Mouse (Mus musculus): ENCODE data around the gene Jmjd8. TPM values are rescaled to one million over a fixed set of nuclear protein-coding genes. Genes with fewer than 3 reads are reported as not detected.

Gene Jmjd8
- polyA plus RNA-seq, 1 experiment: 13.2 TPM

- Histone ChIP-seq H3K9ac (ENCODE audit: low read depth, poor library complexity, severe bottlenecking) (peak overlapping the region; percentile 66), H3K27me3 (ENCODE audit: control insufficient read depth, insufficient read depth, low read length, poor library complexity, severe bottlenecking) (no peaks in the 10 kb centered on the region), H3K36me3 (ENCODE audit: control insufficient read depth, insufficient read depth, low read length, poor library complexity, severe bottlenecking) (no peaks in the 10 kb centered on the region), H3K9me3 (replicated peaks; ENCODE audit: control insufficient read depth, insufficient read depth, low read length, poor library complexity, severe bottlenecking) (no peaks in the 10 kb centered on the region), H3K27ac (ENCODE audit: insufficient read depth, low read length) (no peak overlapping the region), H3K4me1 (ENCODE audit: control insufficient read depth, insufficient read depth, low read length) (peaks cover 3% of the 10 kb centered on the region), H3K4me3 (ENCODE audit: low read depth, low read length) (peak overlapping the region; percentile 83)
- TF ChIP-seq CTCF (IDR thresholded peaks at IDR 0.05; ENCODE audit: low read depth, low read length) (no peak), EP300 (IDR thresholded peaks at IDR 0.05; ENCODE audit: insufficient read depth, low read depth, low read length) (no peak), POLR2A (IDR thresholded peaks at IDR 0.05; ENCODE audit: insufficient read depth, low read length) (no peak)
These were observed 33.3 kb downstream of the Jmjd8 start for GRCm38 (mm10) chr17:25861704-25862612.

DNA sequence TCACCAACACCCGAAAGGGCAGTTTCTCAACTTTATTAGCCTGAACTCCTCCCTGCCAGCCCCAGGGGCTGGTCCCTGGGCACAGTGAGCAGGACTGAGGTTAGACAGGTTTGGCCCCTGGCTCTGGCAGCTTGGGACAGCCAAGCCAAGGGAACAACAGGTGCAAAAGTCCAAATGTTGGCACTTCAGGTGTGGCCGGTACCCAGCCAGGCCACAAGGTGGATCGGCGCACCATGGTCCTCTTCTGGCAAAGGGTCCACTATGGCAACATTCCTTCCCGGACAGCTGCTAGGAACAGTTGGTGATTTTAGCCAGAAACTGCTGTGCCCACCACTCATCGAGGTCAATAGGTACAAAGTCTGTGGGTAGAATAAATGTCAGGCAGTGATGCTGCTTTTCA, 35.0 kb downstream of the Jmjd8 start:
- no peaks in the 10 kb centered on the region for H3K9me3 ChIP-seq (replicated peaks; ENCODE audit: control insufficient read depth, insufficient read depth, low read length, poor library complexity, severe bottlenecking)
- no peak overlapping the region for H3K4me3 ChIP-seq (ENCODE audit: low read depth, low read length)
- peaks cover 3% of the 10 kb centered on the region for H3K4me1 ChIP-seq (ENCODE audit: control insufficient read depth, insufficient read depth, low read length)
- H3K36me3 ChIP-seq (ENCODE audit: control insufficient read depth, insufficient read depth, low read length, poor library complexity, severe bottlenecking): no peaks in the 10 kb centered on the region
- TF ChIP-seq EP300 (IDR thresholded peaks at IDR 0.05; ENCODE audit: insufficient read depth, low read depth, low read length): no peak
- TF ChIP-seq CTCF (IDR thresholded peaks at IDR 0.05; ENCODE audit: low read depth, low read length): no peak
- TF ChIP-seq POLR2A (IDR thresholded peaks at IDR 0.05; ENCODE audit: insufficient read depth, low read length): no peak
- no peak overlapping the region for H3K9ac ChIP-seq (ENCODE audit: low read depth, poor library complexity, severe bottlenecking)
- H3K27me3 ChIP-seq (ENCODE audit: control insufficient read depth, insufficient read depth, low read length, poor library complexity, severe bottlenecking): no peaks in the 10 kb centered on the region
- H3K27ac ChIP-seq (ENCODE audit: insufficient read depth, low read length): no peak overlapping the region

GRCm38 (mm10) chr17:25864311-25864710, 35.6 kb downstream of the Jmjd8 start:
- H3K4me1 ChIP-seq (ENCODE audit: control insufficient read depth, insufficient read depth, low read length): peaks cover 3% of the 10 kb centered on the region

GRCm38 (mm10) chr17:25865288-25865687, 36.6 kb downstream of the Jmjd8 start:
- no peak overlapping the region for H3K9ac ChIP-seq (ENCODE audit: low read depth, poor library complexity, severe bottlenecking)
- no peak overlapping the region for H3K4me3 ChIP-seq (ENCODE audit: low read depth, low read length)
- H3K27me3 ChIP-seq (ENCODE audit: control insufficient read depth, insufficient read depth, low read length, poor library complexity, severe bottlenecking): no peaks in the 10 kb centered on the region
- peaks cover 3% of the 10 kb centered on the region for H3K4me1 ChIP-seq (ENCODE audit: control insufficient read depth, insufficient read depth, low read length)
- H3K9me3 ChIP-seq (replicated peaks; ENCODE audit: control insufficient read depth, insufficient read depth, low read length, poor library complexity, severe bottlenecking): no peaks in the 10 kb centered on the region
- TF ChIP-seq CTCF (IDR thresholded peaks at IDR 0.05; ENCODE audit: low read depth, low read length): no peak
- no peak for TF ChIP-seq POLR2A (IDR thresholded peaks at IDR 0.05; ENCODE audit: insufficient read depth, low read length)
- TF ChIP-seq EP300 (IDR thresholded peaks at IDR 0.05; ENCODE audit: insufficient read depth, low read depth, low read length): no peak
- no peaks in the 10 kb centered on the region for H3K36me3 ChIP-seq (ENCODE audit: control insufficient read depth, insufficient read depth, low read length, poor library complexity, severe bottlenecking)
- H3K27ac ChIP-seq (ENCODE audit: insufficient read depth, low read length): no peak overlapping the region

More at GRCm38 (mm10) chr17:25864311-25864710, 35.6 kb downstream of the Jmjd8 start:
- no peak overlapping the region for H3K27ac ChIP-seq (ENCODE audit: insufficient read depth, low read length)
- H3K9ac ChIP-seq (ENCODE audit: low read depth, poor library complexity, severe bottlenecking): no peak overlapping the region
- H3K9me3 ChIP-seq (replicated peaks; ENCODE audit: control insufficient read depth, insufficient read depth, low read length, poor library complexity, severe bottlenecking): no peaks in the 10 kb centered on the region
- H3K27me3 ChIP-seq (ENCODE audit: control insufficient read depth, insufficient read depth, low read length, poor library complexity, severe bottlenecking): no peaks in the 10 kb centered on the region
- H3K36me3 ChIP-seq (ENCODE audit: control insufficient read depth, insufficient read depth, low read length, poor library complexity, severe bottlenecking): no peaks in the 10 kb centered on the region
- no peak overlapping the region for H3K4me3 ChIP-seq (ENCODE audit: low read depth, low read length)
- TF ChIP-seq CTCF (IDR thresholded peaks at IDR 0.05; ENCODE audit: low read depth, low read length) (no peak), EP300 (IDR thresholded peaks at IDR 0.05; ENCODE audit: insufficient read depth, low read depth, low read length) (no peak), POLR2A (IDR thresholded peaks at IDR 0.05; ENCODE audit: insufficient read depth, low read length) (no peak)

DNA sequence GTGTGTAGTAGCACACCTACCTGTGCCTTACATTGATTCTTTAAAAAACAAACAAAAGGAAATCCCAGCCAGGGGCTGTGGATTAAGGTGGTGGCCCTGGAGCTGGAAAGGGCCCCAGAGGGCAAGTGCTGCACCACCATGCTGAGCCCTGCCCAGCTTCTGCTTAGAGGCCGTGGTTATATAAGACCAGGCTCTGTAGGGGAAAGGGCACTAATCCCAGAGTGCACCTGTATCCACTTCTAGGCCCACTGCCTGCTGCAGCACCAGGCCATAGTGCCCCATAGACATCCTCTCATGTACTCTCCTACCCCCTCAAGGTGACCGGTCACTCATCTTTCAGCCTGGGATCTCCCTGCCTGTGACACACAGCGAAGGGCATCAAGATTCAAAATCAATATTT, 37.5 kb downstream of the Jmjd8 start:
- TF ChIP-seq CTCF (IDR thresholded peaks at IDR 0.05; ENCODE audit: low read depth, low read length) (no peak), POLR2A (IDR thresholded peaks at IDR 0.05; ENCODE audit: insufficient read depth, low read length) (no peak), EP300 (IDR thresholded peaks at IDR 0.05; ENCODE audit: insufficient read depth, low read depth, low read length) (no peak)
- no peaks in the 10 kb centered on the region for H3K9me3 ChIP-seq (replicated peaks; ENCODE audit: control insufficient read depth, insufficient read depth, low read length, poor library complexity, severe bottlenecking)
- no peaks in the 10 kb centered on the region for H3K36me3 ChIP-seq (ENCODE audit: control insufficient read depth, insufficient read depth, low read length, poor library complexity, severe bottlenecking)
- no peaks in the 10 kb centered on the region for H3K4me1 ChIP-seq (ENCODE audit: control insufficient read depth, insufficient read depth, low read length)
- no peak overlapping the region for H3K4me3 ChIP-seq (ENCODE audit: low read depth, low read length)
- no peak overlapping the region for H3K27ac ChIP-seq (ENCODE audit: insufficient read depth, low read length)
- no peaks in the 10 kb centered on the region for H3K27me3 ChIP-seq (ENCODE audit: control insufficient read depth, insufficient read depth, low read length, poor library complexity, severe bottlenecking)
- H3K9ac ChIP-seq (ENCODE audit: low read depth, poor library complexity, severe bottlenecking): no peak overlapping the region

DNA sequence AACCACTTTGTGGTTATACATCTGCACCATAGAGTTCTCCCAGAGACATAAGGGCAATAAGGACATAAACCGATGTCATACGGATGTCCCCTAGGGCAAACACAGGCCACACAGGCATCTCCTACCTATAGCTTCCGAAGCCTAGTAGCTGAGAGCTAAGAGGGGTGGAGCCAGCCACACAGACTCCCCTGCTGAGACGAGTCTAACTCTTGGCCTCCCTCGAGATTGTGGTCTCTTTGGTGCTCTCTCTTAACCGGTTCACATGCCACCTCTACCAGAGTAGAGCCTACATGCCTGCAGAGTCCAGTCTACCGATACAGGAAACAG, 38.8 kb downstream of the Jmjd8 start:
- Histone ChIP-seq H3K36me3 (ENCODE audit: control insufficient read depth, insufficient read depth, low read length, poor library complexity, severe bottlenecking) (no peaks in the 10 kb centered on the region), H3K9ac (ENCODE audit: low read depth, poor library complexity, severe bottlenecking) (peak overlapping the region; percentile 53; the same call in 1 of the 2 replicates), H3K9me3 (replicated peaks; ENCODE audit: control insufficient read depth, insufficient read depth, low read length, poor library complexity, severe bottlenecking) (no peaks in the 10 kb centered on the region), H3K4me1 (ENCODE audit: control insufficient read depth, insufficient read depth, low read length) (no peaks in the 10 kb centered on the region), H3K27ac (ENCODE audit: insufficient read depth, low read length) (no peak overlapping the region), H3K27me3 (ENCODE audit: control insufficient read depth, insufficient read depth, low read length, poor library complexity, severe bottlenecking) (no peaks in the 10 kb centered on the region), H3K4me3 (ENCODE audit: low read depth, low read length) (peak overlapping the region; percentile 82)
- no peak for TF ChIP-seq CTCF (IDR thresholded peaks at IDR 0.05; ENCODE audit: low read depth, low read length)
- no peak for TF ChIP-seq EP300 (IDR thresholded peaks at IDR 0.05; ENCODE audit: insufficient read depth, low read depth, low read length)
- TF ChIP-seq POLR2A (IDR thresholded peaks at IDR 0.05; ENCODE audit: insufficient read depth, low read length): no peak

Data from ES-Bruce4 (cell line).